Mouse (Mus musculus) megakaryocyte, embryonic 14.5 days (primary cell): ENCODE measurements around the gene Acp4. TPM values are rescaled to one million over a fixed set of nuclear protein-coding genes. Genes with fewer than 3 reads are reported as not detected.
"Not testable (repeated sequence)": the region's sequence is repeated elsewhere in the genome, so short reads cannot be mapped to it uniquely, and the experiment has no call there.

Experiments used
- H3K27me3 ChIP-seq: replicated peaks from 2 replicates; pipeline ENCODE3; 2012; ENCODE audit warnings: inconsistent platforms
- H3K36me3 ChIP-seq: replicated peaks from 2 replicates; pipeline ENCODE3; 2012; ENCODE audit warnings: low read length, inconsistent platforms, mixed read lengths
- H3K4me1 ChIP-seq: 2 replicates; pipeline ENCODE4 v1.6.1; 2012; ENCODE audit warnings: inconsistent platforms
- H3K4me3 ChIP-seq: replicated peaks from 2 replicates; pipeline ENCODE3; 2012; ENCODE audit warnings: moderate library complexity, mild to moderate bottlenecking, inconsistent platforms
- H3K9me3 ChIP-seq: 2 replicates; pipeline ENCODE4 v1.6.1; 2012; ENCODE audit warnings: inconsistent platforms
- FLI1 ChIP-seq: IDR thresholded peaks from 2 replicates; pipeline ENCODE4 v1.6.1; 2012; ENCODE audit warnings: low read length, inconsistent platforms, mixed read lengths
- GATA1 ChIP-seq: IDR thresholded peaks from 3 replicates; pipeline ENCODE4 v1.6.1; 2012; ENCODE audit warnings: mixed read lengths, low read length, inconsistent platforms, borderline replicate concordance
- polyA plus RNA-seq: library from polyadenylated mRNA; stranded (reverse); fragments of >175 nt; gene quantifications from 2 replicates; pipeline ENCODE4 v1.2.3, GENCODE M21; 2012; ENCODE audit warnings: low replicate concordance; ENCODE audit not compliant: insufficient read depth

The Acp4 gene
- polyA plus RNA-seq, 1 experiment, result not detected

DNA sequence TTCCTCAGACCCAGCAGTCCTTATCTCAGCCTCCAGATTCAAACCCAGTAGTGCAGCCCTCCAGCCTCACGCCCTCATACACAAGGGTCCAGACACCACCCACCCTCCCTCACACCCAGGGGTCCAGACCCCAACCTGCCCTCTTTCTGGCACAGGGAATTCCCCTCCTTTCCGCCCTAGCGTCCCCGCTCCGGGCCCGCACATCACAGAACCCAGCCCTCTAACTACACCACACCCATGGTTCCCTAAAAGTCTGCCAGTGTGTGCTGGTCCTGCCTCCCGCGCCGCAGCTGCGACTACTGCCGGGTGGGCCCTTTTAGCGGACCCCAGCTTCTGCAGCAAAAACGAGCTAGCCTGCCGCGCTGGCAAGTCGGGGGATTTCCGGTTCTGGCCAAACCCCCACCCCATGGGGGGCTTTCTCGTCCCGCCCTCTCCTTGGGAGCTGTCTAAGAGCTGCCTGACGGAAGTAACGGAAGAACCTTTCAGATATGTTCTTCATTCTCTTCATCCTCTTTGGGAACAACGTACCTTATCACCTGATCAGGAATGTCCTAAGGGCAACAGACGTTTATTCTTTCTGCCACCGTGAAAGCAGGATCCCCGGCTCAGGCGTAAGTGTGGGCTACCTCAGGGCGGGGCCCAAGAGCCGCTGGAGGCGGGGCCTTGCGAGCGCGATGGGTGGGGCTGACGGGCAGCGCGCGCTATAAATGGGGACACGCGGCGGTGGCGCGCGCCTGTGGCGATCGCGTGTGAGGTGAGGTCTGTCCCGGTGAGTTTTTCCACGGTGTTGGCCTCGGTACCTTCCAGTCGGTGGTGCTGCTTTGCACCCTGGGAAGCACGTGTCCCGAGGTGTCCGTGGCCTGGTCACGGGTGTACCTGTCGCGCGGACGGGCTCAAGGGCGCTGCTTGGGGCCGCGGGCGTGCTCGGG, 10.9 kb downstream of the Acp4 start, which contains the start of the genes 1700028J19Rik and 2410002F23Rik:
1700028J19Rik (minus strand) TSS at position 641 of the 929 bp plus-strand sequence.
2410002F23Rik (plus strand) TSS at position 668 of the 929 bp plus-strand sequence.
- Histone ChIP-seq H3K4me1 (peaks cover 60% of the 10 kb centered on the region), H3K27me3 (peaks cover 4% of the 10 kb centered on the region), H3K4me3 (peak within 1 kb of the TSS; percentile 96), H3K36me3 (peaks cover 35% of the 10 kb centered on the region), H3K9me3 (peaks cover 3% of the 10 kb centered on the region; the same call in 1 of the 2 replicates)
- TF ChIP-seq GATA1 (no peak), FLI1 (peak; percentile 79; the same call in 1 of the 2 replicates)

DNA sequence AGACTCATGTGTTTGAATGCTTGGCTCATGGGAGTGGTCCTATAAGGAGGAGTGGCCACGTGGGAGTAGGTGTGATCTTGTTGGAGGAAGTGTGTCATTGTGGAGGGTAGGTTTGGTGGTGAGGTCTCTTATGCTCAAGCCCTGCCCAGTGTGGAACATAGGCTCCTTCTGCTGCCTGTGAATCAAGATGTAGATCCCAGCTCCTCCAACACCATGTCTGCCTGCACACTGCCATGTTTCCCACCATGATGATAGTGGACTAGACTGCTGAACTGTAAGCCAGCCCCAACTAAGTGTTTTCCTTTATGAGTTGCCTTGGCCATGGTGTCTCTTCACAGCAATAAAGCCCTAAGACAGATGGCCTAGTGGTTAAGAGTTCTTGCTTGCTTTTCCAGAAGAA, 13.1 kb downstream of the Acp4 start:
- Histone ChIP-seq H3K4me3 (peak overlapping the region; percentile 18), H3K36me3 (peaks cover 12% of the 10 kb centered on the region), H3K4me1 (peaks cover 60% of the 10 kb centered on the region), H3K27me3 (peaks cover 14% of the 10 kb centered on the region), H3K9me3 (peaks cover 3% of the 10 kb centered on the region; the same call in 1 of the 2 replicates)
- TF ChIP-seq GATA1 (no peak), FLI1 (no peak)

DNA sequence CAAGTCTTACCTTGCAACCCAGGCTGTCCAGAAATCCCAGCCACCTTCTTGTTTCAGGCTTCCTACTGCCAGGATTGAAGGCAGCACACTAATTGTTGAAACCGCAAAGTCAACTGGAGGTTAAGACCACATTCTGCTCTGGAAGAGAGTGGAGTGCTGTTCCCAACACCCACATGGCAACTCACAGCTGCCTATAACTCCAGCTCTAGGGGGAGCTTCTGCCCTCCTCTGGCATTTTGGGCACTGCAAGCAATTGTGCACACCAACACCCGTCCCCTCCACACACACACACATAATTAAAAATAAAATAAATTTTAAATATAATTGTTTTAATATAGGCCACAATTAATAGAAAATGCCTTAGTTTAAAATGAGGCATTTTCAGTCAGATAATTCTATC, 16.0 kb downstream of the Acp4 start:
- TF ChIP-seq GATA1, result no peak
- no peak for TF ChIP-seq FLI1
- Histone ChIP-seq H3K4me3 (no peak overlapping the region), H3K27me3 (peaks cover 31% of the 10 kb centered on the region), H3K36me3 (no peaks in the 10 kb centered on the region), H3K9me3 (peaks cover 3% of the 10 kb centered on the region; the same call in 1 of the 2 replicates), H3K4me1 (peaks cover 48% of the 10 kb centered on the region)

DNA sequence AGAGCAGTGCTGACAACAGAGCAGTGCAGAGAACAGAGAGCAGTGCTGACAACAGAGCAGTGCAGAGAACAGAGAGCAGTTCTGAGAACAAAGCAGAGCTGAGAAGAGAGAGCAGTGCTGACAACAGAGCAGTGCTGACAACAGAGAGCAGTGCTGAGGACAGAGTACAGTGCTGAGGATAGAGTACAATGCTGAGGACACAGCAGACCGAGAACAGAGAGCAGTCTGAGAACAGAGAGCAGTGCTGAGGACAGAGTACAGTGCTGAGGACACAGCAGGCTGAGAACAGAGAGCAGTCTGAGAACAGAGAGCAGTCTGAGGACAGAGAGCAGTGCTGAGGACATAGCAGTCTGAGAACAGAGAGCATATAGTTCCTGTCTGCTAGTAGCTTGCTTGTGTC, 16.5 kb downstream of the Acp4 start:
- Histone ChIP-seq H3K27me3 (peaks cover 36% of the 10 kb centered on the region), H3K4me3 (peak overlapping the region; percentile 8), H3K9me3 (peaks cover 3% of the 10 kb centered on the region; the same call in 1 of the 2 replicates), H3K4me1 (peaks cover 47% of the 10 kb centered on the region), H3K36me3 (no peaks in the 10 kb centered on the region)
- no peak for TF ChIP-seq FLI1
- TF ChIP-seq GATA1, result no peak

DNA sequence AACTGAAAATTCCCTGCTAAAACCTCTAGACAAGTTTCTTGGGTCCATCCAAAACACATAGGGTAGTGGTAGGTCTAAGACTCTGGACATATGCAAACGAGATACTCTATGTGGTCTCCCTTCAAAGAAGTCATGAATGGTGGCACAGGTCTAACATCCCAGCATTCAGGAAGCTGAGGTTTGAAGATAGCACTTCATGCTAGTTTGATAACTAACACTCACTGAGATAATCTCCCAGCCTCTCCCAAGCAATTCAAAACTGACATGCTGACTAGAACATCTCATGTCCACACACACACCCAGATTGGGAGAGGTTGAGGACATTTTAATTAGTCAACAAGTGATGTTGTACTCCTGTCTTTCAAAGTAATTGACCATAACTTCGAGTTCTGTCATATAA, 17.3 kb downstream of the Acp4 start:
- Histone ChIP-seq H3K9me3 (peaks cover 3% of the 10 kb centered on the region; the same call in 1 of the 2 replicates), H3K4me3 (no peak overlapping the region), H3K4me1 (peaks cover 39% of the 10 kb centered on the region), H3K36me3 (no peaks in the 10 kb centered on the region), H3K27me3 (peaks cover 37% of the 10 kb centered on the region)
- no peak for TF ChIP-seq FLI1
- no peak for TF ChIP-seq GATA1

DNA sequence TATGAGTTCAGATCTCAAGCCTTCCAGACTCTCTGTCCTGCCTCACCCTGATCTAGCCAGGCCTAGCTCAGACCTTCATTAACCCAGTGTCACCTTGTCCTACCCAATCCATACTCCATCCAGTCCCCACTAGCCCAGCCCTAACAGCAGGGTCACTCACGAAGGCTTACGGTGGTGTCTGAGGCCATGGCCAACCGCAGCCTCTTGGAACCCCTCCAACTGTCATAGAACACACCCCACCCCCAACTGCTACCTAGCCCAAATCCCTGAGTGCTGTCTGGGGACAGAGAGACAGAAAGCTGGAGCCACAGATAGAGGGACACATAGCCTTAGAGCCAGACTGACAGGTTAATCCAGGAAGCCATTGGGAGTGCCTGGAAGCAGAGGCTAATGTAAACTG, 21.3 kb downstream of the Acp4 start, which contains the start of gene Gm36864:
Gm36864 (plus strand) TSS at position 269 of the 400 bp plus-strand sequence.
- TF ChIP-seq GATA1 (no peak), FLI1 (no peak)
- Histone ChIP-seq H3K4me1 (peaks cover 29% of the 10 kb centered on the region), H3K4me3 (no peak within 1 kb of the TSS), H3K9me3 (no peaks in the 10 kb centered on the region), H3K36me3 (no peaks in the 10 kb centered on the region), H3K27me3 (peaks cover 45% of the 10 kb centered on the region)

DNA sequence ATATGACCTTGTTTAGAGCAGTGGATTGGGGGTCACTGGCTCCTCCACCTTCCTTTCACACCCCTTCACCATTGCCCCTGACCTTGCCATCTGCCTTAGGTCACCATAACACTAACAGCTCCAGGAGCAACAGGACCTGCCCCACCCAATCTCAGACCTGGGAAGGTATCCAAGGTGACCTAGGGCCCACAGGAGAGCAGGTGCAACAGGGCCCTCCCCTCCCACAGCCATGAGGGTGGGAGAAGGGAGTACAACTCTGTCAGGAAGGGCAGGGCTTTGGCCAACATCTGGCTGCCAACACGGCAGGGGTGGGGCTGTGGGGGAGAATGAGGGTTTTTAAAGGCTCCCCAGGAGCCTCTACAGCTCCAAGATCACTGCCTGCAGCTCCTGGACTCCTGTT, 32.1 kb downstream of the Acp4 start, which contains the start of gene Klk1:
Klk1 (plus strand) TSS at position 285 of the 400 bp plus-strand sequence.
- Histone ChIP-seq H3K36me3 (no peaks in the 10 kb centered on the region), H3K27me3 (peaks cover 35% of the 10 kb centered on the region), H3K4me1 (peaks cover 22% of the 10 kb centered on the region), H3K4me3 (no peak within 1 kb of the TSS), H3K9me3 (no peaks in the 10 kb centered on the region)
- TF ChIP-seq GATA1, result no peak

DNA sequence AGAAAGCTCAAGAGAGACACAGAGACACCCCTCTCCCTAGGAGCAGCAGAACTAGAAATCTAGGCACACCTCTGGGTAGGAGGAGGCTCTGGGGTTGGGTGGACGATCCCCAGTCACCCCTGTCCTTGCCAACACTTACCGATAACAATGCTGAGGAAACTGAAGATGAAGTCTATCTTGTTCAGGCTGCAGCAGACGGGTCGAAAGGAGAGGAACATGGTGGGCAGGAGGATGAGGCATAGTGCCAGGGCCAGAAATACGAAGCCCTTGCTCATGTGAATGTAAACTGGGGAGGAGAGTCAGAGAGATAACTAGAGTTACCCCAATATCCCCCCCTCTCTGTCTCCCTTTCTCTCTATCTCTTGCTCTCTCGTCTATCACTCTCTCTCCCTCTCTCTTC, 34.8 kb downstream of the Acp4 start:
- H3K36me3 ChIP-seq, H3K9me3 ChIP-seq, H3K4me3 ChIP-seq: not testable (repeated sequence)
- Histone ChIP-seq H3K27me3 (peaks cover 35% of the 10 kb centered on the region), H3K4me1 (peaks cover 25% of the 10 kb centered on the region)

DNA sequence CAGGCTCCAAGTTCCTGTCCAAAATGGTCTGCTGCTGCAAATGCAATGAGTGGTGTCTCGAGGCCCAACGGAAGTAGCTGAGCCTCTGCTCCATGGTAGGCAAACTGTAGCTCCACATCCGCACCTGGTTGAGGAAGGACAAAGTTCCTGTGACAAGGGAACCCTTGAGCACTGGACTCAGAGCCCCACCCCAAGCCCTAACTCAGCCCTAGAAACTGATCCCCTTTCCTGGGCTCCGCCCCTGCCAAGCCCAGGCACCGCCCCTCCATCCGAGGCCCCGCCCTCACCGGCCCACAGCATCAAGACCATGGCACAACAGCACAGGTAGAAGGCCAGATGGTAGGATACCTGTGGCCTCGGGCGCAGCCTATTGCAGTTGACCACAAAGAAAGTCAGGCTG, 35.6 kb downstream of the Acp4 start:
- Histone ChIP-seq H3K27me3 (peaks cover 40% of the 10 kb centered on the region), H3K4me1 (peaks cover 25% of the 10 kb centered on the region)
- not testable (repeated sequence) for H3K9me3 ChIP-seq, H3K4me3 ChIP-seq, H3K36me3 ChIP-seq

DNA sequence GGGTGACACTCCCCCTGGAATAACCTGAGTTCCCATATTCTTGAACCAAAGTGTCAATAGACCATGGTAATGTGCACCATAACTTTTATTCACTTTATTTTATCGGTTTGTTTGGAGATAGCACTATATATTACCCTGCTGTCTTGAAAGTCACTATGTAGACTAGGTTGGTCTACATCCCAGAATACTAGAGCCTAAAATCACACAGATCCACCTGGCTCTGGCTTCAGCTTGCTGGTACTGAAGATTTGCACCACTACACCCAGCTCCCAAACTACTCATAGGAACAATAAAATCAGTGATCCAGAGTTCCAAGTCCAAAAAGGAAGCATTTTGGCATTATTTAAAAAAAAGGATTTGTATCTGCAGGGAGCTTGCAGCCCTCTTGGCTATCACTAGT, 41.5 kb downstream of the Acp4 start, which contains the start of gene Klk1b5:
Klk1b5 (plus strand) TSS at position 301 of the 400 bp plus-strand sequence.
- peaks cover 9% of the 10 kb centered on the region for H3K4me1 ChIP-seq
- peaks cover 41% of the 10 kb centered on the region for H3K27me3 ChIP-seq
- H3K36me3 ChIP-seq, result no peaks in the 10 kb centered on the region
- no peaks in the 10 kb centered on the region for H3K9me3 ChIP-seq
- no peak within 1 kb of the TSS for H3K4me3 ChIP-seq
- no peak for TF ChIP-seq GATA1
- TF ChIP-seq FLI1, result no peak
